Mouse (Mus musculus) embryo, embryonic 10.5 days (tissue): ENCODE results near the gene Mcrip2.

Experiments
- DNase-seq: peaks from one replicate; pipeline ENCODE4 v3.0.0-alpha.2; 2015; ENCODE audit warnings: low spot score

Mcrip2 gene

DNA sequence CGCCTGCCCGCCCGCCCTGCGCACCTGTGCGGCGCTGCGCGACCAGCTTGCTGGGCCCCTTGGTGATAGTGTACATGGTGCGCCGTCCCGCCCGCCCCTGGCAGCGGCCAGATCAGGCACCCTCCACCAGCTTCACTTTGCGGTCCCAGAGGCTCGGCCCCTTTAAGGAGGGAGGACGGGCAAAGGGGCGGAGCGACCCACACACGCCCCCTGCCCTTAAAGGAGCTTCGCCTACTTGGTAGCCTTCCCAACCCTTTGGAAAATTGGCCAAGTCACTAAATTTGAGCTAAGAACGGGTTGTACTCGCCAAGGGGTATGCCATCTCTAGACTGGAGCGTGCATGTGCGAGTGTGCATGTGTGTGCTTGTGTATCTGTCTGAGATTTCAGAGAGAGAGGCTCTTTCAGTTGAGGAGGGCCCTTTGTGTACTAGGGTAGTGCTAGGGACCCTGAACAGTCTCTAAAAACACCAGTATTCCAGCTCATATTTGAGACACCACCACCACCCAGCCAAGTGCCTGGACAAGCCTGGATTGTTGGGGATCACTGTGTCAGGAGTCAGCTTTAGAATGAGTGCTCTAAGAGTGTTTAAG lies at the start of gene Mcrip2:
Mcrip2 (minus strand) TSS at position 164 of the 591 bp plus-strand sequence.
- peak; percentile 89 for DNase-seq

DNA sequence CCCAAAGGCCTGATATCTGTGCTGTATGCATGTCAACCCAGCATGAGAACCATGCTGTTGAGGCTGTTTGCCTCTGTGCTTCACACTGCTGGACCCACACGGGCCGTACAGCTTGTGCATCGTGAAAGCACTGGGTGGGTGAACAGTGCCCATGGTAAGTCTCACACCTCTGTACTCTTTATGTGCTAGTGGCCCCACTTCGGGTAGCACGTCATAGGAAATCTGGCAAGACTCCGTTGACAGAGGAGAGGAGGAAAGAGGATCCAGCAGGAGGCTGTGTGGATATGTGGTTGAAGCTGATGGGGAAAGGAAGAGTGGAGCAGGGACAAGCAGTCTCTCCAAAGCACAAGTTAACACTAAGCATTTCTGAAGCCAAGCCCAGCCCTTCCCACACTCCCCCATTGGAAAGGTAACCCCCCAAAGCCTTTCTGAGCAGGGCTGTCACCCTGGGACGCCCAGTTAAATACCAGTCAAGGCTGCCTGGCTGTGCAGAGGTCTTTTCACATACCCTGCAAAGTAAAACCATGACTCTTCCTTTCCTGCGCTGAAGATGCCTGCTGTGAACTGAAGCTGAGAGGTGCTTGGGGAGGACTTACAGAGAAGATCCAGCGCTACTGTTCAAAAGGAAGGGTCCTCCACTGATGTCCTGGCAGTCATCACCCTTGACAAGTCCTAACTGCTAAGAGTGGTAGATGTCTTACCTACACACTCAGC lies 49.6 kb upstream of the Mcrip2 start:
- no peak for DNase-seq

DNA sequence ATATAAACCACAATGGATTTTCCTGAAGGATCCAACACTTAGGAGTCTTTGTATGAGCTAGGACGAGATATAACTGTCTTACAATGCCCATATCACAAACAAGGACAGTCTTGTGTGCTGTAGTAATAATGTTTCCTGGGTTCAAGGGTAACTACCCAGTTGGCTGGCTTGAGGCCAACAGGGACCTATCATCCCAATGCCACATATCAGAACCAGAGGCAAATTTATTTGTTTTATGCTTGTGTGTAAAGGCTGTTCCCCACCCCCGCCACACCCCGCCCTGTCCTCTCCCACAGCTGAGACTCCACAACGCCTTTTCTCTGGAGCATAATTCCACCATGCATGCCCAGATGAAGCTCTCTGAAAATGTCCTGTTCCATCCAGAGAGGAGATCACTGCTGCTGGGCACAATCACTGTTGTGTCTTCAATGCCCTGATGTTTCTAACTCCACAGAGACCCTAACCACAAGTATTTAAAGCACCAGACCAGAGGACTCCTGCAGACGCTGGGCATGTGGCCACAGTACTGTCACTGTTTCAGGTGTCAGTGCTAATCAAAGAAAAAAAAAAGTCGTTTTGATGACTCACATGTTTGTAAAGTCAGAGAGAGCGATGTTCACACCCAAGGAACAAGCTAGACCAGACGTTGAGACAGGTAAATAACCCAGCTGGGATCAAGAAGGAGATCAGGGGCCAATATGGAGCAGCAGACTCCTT lies 48.5 kb upstream of the Mcrip2 start:
- no peak for DNase-seq

DNA sequence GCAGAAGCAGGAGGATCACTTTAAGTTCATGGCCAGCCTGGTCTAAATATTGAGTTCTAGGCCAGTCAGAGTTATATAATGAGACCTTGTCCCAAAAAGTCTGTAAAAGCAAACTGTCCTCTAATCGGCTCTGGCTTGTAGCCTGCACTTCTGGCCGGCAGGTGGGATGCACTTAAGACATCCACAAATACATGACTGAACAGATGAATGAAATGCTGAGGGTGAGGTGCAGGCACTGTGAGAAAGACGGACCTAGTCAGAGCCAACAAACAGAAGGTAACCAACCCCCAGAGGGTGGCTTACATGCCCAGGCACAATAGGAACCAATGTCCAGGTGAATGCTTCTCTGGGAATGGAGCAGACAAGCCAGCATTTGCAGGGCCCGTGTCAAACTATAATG lies 45.7 kb upstream of the Mcrip2 start:
- DNase-seq: no peak

DNA sequence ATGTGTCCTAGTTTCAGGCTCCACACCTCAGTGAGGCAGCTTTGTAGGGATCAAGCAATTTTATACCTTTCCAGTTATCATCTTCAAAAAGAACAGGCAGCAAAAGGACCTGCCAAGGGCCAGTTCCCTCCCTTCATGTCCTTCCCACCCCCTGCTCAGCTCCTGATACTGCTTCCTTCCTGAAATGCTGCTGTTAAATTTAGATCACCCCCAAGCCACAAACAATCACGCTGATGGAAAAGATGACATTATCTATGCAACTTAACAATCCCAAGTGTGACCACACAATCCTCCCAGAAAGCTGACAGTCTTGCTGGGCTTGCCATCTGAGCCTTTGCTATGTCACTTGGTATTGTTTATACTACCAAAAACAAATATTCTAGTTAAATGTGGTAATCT lies 45.3 kb upstream of the Mcrip2 start:
- DNase-seq: no peak

DNA sequence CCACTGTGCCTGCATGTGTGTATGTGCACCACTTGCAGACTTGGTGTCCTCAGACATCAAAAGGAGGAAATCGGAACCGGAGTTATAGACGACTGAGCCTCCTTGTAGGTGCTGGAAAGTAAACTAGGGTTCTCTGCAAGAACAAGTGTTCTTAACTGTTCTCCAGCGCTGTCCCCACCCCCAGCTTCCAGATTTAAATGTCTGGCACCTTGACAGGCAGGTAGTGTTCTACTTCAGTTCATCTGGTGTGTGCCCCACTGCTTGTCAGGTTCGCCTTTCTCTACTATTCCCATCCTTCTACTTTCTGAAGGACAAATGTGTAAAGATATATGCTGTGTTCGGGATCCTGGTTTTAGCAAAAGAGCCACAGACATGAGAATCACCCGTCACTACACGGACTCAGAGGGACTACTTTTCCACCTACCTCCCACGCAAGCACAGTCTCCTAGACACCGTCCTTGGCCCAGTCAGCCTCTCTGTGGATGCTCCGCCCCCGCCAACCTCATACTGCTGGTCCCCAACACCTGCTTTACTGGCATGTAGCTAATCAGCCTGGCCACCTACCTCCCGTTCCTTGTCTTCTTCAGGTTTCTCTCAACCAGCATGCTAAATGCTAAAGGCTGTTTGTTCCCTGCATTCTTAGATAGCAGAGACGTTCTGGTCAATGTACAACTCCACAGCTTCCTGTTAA lies 44.8 kb upstream of the Mcrip2 start:
- no peak for DNase-seq

DNA sequence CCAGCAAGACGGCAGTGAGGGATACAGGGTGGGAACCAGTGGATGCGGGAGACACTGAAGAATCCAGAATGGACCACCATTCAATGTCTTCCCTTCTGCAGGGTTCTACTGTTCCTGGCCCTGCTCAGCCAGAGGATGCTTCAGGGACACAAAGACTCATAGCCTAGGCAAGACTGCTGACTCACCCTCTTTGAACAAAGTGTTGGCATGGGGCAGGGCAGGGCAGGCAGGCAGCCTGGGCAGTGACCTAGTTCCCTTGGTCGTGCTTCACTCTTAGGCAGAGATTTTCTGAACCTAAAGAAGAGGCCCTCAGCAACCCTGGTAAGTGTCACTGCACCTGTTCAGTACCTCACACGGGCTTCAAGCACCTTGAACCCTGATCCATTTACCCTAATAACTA lies 43.3 kb upstream of the Mcrip2 start:
- DNase-seq: no peak

DNA sequence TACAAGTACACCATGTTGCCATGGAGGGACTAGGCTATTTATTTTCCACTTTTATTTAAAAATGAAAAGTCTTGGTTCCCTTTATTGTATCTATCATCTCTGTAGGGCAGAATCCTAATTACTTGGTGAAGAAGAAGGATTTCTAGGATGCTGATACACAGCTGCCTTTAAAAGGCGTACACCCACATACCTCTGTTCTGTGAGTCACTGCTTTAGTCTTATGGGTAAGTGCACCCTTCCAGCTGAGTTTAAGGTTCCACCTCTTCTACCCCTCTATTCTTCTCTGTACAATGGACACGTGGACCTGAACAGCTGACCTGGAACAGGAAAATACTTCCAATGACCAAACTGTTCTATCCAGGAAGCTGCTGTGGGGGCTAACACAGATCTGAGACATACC lies 39.1 kb upstream of the Mcrip2 start:
- DNase-seq: no peak

DNA sequence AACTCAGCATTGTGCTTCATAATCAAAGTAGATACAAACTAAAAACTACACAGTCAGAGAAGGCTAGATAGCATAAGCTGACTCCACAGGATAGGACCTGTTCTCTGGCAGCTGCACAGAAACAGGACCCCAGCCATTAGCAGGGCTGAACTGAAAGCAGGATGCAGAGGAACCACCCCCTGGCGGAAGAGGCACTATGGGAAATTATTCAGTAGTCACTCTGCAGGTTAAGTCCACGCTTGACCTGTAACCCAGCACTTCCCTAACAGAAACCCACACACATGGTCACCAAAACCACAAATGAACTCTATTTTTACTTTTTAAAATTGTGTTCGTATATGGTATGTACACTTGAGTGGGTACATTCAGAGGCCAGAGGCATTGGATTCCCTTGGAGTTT lies 34.5 kb upstream of the Mcrip2 start:
- no peak for DNase-seq

DNA sequence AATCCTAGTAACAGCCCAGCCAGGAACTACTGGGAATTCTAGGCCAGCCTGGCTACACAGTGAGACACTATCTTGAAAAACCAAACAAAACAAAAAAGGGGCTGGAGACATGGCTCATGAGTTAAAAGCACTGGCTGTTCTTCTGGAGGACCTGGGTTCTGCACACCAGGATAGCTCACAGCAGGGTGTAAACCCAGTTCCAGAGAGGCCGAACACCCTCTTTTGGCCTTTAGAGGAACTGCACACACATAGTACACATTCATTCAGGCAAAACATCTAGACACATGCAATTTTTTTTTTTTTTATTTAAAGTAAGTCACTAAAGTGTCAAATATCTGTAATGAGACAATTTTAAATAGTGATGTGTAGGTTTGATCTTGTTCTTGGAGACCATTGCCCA lies 31.6 kb upstream of the Mcrip2 start:
- no peak for DNase-seq

DNA sequence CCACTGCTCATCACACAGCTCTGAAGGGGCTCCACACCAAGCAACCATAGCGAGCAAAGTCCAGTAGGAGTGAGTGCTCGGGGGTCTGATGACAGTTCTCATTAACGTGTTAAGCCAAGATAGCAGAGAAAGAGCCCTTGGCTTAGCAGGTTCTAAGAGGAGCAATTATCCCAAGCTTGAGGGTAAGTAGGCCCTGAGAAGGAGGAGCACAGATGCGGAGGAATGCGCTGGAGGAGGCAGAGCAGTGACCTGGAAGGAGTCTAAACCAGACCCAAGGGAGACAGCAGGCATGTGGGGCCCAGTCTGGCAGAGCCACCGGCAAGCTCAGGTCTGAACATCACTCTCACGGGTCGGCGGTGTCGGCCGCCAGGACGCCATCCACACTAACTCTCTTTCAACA lies 27.3 kb upstream of the Mcrip2 start:
- DNase-seq: peak; percentile 7

DNA sequence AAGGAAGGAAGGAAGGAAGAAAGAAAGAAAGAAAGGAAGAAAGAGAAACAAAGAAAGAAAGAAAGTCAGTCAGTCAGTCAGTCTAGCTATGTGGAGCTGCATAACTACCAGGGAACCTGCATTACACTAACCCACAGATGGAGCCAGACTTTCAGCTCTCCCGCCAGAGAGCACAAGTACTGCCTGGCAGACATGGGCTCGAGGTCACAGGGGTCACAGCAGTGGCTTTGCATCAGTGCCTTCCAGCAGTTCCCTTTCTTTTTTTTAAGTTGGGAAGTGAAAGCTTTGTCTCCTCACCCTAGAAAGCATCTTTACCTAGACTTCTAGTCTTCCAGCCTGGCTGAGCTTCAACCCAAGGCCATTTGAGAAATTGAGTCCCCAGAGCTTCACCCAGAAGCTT lies 26.9 kb upstream of the Mcrip2 start:
- peak; percentile 45 for DNase-seq

DNA sequence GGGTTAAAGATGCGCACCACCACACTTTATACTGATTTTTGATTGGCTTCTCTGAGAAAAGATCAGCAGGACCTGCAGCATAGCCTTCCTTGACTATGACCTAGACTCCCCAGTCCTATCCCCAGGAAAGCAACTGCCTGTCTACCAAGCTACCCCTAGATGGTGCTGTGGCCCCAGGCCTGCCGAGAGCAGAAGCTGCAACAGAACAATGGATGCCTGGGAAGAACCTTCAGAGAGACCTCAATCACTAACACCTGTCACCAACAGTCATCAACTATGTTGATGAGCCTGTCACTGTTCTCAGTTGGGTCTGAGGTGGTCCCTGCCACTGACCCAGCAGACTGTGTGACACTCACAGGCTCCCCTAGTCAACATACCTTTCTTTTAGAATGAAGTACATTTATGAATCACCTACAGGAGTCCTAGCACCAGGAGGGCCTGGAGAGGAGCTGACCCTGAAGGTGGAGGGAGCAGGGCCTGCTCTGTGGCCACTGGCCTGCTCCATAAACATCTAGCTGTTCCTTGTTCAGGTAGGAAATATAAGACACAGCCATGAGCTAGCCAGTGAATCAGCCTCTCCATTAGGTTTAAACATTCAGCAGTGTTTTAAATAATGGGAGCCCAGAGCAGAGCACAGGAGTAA lies 25.5 kb upstream of the Mcrip2 start:
- DNase-seq: peak; percentile 84

DNA sequence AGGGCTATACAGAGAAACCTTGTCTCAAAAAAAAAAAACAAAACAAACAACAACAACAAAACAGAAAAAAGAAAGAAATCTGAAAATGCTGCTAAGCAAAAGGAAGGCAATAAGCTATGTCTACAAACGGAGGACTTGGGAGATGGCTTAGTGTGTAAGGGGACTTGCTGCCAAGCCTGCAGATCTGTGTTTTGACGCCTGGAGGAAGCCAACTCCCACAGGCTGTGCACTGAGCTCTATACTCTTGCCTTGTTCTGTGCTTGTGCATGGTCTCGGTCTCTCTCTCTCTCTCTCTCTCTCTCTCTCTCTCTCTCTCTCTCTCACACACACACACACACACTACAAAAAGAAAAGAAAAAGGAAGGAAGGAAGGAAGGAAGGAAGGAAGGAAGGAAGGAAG lies 20.3 kb upstream of the Mcrip2 start:
- no peak for DNase-seq

DNA sequence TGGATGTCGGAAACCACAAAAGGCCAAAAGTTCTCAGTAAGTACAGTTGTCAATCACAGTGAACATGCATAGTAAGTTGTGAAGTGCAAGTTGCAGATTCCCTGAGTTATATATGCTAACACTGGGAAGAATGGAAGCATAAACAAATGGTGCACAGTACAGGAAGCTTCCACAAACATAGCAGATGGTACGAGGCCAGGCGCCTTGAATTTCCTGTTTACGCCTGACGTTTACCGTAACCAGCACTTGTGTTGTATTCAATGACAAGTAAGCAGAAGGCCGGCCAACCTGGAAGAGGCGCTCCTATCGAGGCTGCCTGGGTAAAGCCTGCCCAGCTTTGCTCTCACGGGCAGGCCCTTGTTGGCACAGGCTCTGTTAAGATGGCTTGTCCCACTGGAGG lies 18.9 kb upstream of the Mcrip2 start:
- DNase-seq: no peak

DNA sequence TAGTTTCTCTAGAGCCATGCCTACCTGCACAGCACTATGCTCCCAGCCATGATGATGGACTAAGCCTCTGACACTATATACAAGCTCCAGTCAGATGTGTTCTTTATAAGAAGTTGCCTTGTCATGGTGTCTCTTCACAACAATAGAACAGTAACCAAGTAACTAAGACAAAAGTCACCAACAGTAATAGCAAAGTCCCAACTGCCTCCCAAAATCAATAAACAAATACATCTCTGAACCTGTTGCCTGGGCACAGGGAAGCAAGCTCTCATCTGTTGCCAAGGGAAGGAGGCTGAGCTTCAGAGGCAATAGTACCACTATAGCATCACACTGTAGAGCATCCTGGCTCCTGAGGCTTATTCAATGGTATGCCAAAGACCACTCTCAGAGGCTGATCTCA lies 18.2 kb upstream of the Mcrip2 start:
- DNase-seq: no peak

DNA sequence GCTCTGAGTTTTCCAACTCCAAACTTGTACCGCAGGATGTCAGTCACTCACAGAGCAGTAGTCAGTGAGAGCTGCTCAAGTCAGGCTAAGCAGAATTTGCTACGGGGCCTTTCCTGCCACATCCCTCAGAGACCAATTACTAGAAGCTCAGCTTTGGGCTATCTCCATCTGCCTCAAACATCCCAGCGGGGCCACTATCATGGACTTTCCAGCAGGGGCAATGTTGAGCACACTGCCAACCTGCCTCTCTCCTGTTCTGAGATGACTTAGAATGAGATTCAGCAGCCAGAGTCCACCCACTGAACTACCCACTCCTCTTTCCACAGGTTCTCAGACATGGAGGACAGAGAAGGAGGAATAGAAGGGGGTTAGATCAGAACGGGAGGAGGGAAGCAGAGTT lies 17.1 kb upstream of the Mcrip2 start:
- peak; percentile 53 for DNase-seq

DNA sequence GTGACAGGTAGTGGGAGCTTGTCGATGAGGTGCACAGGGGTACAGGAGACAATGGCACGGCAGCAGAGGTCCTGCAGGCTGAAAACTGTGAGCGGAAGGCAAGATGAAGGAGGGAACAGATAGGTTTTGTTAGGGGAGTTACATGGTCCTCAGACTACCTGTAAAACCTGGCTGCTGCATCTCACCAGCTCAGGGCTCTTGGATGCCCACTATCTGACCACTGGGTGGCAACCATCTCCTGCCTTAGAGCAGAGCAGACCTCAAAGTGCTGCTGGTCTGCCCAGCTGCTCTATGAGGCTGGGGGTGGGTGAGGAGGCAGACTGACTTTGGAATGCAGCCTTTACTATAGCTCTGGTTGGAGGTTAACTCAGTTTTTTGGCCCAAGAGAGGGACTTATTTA lies 15.3 kb upstream of the Mcrip2 start:
- DNase-seq: no peak

DNA sequence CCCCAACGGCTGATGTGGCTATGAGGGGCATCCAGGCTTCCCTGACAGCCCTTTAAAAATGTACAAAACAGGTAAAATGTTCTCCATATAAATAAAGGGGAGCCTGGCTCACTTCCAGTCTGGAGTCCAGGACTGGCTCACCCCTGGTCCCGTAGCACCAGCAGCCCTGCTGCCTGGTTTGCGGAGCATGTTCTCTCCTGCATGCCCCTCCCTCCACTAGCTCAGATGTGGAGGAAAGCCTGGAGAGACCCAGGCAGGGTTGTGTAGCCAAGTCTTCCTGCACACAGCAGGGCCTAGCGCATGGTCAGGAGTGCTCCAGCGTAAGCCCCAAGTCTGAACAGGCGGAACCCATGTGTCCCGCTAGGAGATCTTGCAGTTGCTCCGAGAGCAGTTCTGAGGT lies 14.7 kb upstream of the Mcrip2 start:
- no peak for DNase-seq

DNA sequence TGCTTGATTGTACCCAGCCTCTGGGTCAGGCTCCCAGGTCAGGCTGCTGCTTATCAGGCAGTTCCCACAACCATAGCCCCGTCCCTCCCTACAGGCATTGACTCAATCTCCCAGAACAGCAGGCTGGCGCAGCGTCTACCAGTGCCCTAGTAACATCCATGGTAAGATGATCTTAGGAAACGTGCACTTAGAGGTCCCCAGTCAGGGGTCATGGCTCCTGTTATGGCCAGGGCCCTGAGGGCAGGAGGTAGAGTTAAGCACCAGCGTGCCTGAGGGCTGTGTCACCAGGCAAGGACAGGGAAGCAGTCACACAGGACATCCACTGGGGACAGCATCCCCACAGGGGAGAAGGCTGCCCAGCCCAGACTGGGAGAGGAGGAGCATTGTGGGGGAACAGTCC lies 13.7 kb upstream of the Mcrip2 start:
- DNase-seq: peak; percentile 44

DNA sequence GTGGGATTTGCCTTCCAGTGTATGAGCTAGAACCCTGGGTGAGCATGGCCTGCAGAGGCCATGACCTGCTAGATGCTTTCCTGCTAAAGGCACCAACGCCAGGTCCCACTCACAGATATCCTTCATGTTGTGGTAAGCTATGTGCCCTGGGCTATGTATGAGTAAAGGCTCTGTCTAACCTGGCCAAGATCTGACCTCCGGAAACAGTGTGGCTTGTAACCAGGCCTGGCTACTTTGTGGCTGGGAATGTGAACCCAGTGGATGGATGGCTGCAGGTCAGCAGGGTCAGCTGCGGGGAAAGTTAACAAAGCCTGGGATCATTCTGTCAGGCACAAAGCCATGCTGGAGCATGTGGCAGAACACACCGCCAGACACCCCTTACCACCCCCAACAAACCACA lies 13.1 kb upstream of the Mcrip2 start:
- peak; percentile 79 for DNase-seq

DNA sequence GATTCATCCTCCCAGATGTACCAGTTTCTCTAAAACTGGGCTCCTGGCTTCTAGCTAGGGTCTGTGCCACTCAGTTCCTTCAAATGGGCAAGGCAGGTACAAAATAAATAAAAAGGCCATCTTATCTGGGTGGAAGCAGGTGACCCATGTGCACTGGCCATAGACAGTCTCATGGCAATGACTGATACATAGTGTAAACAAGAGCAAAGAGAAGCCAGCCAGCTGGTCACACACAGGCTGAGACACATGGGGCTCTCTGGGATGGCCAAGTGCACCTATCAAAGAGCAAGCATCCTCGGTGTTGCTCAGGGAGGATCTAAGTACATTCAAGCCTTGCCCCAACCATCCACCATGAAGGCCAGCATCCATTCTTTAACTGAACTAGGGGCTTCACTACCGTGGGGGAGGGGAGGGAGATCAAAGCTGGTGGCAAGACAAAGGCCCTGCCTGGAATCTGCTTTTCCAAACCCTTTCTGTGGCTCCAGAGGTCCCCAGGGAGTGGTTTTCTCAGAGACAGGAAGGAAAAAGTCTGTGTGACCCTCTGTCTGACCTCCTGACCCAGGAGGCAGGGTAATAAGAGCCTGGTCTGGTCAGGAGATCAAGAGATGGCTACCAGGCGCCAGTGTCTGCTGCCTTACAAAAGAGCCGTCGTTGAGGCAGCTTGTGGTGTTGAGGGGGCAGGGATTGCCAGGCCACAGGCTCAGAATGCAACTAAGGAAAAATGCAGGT lies 12.5 kb upstream of the Mcrip2 start:
- peak; percentile 94 for DNase-seq
